Mouse (Mus musculus): ENCODE measurements at regions not wholly inside any gene's neighbourhood (a gene's known extent, or its start where the extent isn't known, plus 50 kb on each side); places are given as distances from the start of the nearest gene placed in this dataset.
"Not testable (repeated sequence)": the region's sequence is repeated elsewhere in the genome, so short reads cannot be mapped to it uniquely, and the experiment has no call there.

DNA sequence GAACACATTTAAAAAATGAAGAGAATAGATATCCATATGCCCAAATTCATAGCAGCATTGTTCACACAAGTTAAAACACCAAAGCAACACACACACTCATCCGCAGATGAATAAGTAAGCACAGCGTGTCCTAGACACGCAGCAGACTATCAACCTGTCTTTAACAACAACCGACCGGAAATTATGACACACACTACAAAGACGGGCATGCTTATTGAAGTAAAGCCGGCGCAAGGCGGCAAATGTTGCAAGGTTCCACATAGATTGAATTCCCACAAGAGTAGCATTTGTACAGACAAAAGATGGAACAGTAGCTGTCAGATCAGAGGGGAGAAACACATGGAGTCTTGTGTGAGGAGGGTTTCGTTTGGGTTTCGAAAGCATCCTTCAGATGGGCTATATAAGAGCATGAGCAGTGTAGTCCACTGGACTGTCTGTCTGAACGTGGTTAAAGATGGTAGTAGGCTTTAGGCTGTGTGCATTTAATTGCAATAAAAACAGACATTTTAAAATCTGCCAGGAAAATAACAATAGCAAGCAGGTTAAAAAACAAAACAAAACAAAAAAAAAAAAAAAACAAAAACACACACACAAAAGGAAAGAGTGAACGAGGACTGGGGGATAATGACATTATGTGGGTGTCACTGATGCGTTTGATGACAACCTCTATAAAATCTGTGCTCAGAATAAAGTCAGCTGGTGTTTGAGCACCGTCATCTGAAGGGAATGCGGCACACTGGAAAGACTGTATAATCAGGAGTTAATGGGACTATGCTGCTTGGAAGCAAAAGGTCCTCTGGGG lies 78.1 kb upstream of the Fam78b start:
- Histone ChIP-seq H3K36me3 (no peaks in the 10 kb centered on the region), H3K9me3 (no peaks in the 10 kb centered on the region), H3K4me1 (0 out of 2 replicates have a peak, but pooled peaks cover 11% of the 10 kb centered on the region), H3K4me2 (replicated peaks) (no peak overlapping the region), H3K4me3 (no peak overlapping the region), H3K27me3 (no peaks in the 10 kb centered on the region), H3K27ac (replicated peaks) (no peak overlapping the region), H3K9ac (replicated peaks) (no peak overlapping the region)
- ATAC-seq (replicated peaks): no peak; the same call in 1 of the 2 replicates
- 67% methylated on average over 16 of the region's 16 CpGs for WGBS

DNA sequence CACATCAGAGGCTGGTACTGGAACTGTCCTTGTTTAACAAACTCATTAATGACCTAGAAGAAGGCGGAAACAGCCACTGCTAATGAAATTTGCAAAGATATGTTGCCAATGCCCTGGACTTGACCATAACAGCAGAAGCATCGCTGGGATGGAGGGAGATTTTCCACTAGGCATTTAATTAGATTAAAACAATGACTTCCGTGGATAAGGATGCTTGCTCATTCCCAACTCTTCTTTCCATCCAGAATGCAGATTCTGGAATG lies 77.6 kb upstream of the Fam78b start:
- no peak overlapping the region for H3K27ac ChIP-seq (replicated peaks)
- 0 out of 2 replicates have a peak, but pooled peaks cover 11% of the 10 kb centered on the region for H3K4me1 ChIP-seq
- no peak overlapping the region for H3K4me2 ChIP-seq (replicated peaks)
- 54% methylated on average over 3 of the region's 3 CpGs for WGBS
- H3K9ac ChIP-seq (replicated peaks): no peak overlapping the region
- no peaks in the 10 kb centered on the region for H3K36me3 ChIP-seq
- no peaks in the 10 kb centered on the region for H3K9me3 ChIP-seq
- no peak for ATAC-seq (replicated peaks)
- no peaks in the 10 kb centered on the region for H3K27me3 ChIP-seq
- no peak overlapping the region for H3K4me3 ChIP-seq

DNA sequence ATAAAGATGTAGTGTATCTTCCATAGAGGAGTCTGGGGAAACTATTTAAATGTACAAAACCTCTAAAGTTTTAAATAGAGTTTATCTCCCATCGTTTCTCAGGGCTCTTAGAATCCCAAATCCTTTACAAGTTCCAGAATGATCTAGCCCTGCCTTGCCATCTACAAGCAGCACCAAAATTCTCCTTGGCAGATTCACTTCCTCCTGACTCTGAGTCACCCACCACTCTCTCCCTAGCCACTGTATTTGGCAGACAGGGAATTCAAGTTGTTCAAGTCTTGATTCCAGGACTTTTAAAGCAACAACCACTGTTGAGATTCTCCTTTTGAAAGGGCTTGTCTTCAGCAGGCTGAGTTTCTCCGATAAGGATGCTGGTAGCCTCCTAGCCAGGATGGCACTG lies 77.1 kb upstream of the Fam78b start:
- Histone ChIP-seq H3K4me2 (replicated peaks) (no peak overlapping the region), H3K36me3 (no peaks in the 10 kb centered on the region), H3K9ac (replicated peaks) (no peak overlapping the region), H3K4me3 (no peak overlapping the region), H3K9me3 (no peaks in the 10 kb centered on the region), H3K4me1 (0 out of 2 replicates have a peak, but pooled peaks cover 11% of the 10 kb centered on the region), H3K27me3 (no peaks in the 10 kb centered on the region), H3K27ac (replicated peaks) (no peak overlapping the region)
- WGBS: 85% methylated on average over 2 of the region's 2 CpGs
- no peak for ATAC-seq (replicated peaks)

DNA sequence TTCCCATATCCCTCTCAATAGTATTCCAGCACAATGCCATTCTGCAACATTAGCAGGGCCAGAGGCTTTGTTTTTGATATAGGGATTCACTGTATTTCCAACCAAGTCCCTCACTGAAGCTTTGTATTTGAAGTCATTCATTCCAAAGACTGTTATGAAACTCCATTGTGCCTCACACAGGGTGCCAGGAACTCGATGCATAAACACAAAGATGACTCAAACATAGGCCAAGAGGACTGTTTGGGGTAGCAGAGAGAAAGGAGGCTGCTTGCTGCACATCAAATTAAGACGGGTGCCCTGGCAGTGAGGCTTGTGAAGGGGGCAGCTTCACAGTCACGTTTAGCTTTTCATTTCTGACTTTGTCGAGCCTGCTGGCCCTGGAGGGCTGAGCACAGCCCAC lies 75.1 kb upstream of the Fam78b start:
- ATAC-seq (replicated peaks): no peak
- Histone ChIP-seq H3K9me3 (no peaks in the 10 kb centered on the region), H3K27ac (replicated peaks) (no peak overlapping the region), H3K36me3 (no peaks in the 10 kb centered on the region), H3K4me2 (replicated peaks) (no peak overlapping the region), H3K4me1 (0 out of 2 replicates have a peak, but pooled peaks cover 11% of the 10 kb centered on the region), H3K4me3 (no peak overlapping the region), H3K9ac (replicated peaks) (no peak overlapping the region), H3K27me3 (no peaks in the 10 kb centered on the region)
- 13% methylated on average over 4 of the region's 4 CpGs for WGBS

DNA sequence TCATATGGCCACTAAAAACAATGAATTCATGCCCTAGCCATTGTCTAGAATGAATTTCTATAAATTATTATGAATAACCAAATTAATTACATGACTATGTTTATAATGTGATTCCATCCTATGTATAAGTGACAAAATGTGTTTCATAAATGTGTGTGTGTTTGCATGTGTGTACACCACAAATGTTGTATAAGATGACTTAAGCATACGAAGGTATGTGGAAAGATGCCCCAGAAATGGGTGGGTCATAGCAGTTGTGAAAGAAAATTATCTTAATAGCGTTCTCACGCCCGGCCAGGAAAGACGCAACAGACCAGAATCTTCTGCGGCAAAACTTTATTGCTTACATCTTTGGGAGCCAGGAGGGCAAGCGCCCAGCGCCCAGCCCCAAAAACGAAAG lies 61.5 kb upstream of the Fam78b start:
- peak overlapping the region; percentile 33 for H3K4me2 ChIP-seq (replicated peaks)
- peak overlapping the region; percentile 64 for H3K27ac ChIP-seq (replicated peaks)
- not testable (repeated sequence) for H3K4me1 ChIP-seq; H3K36me3 ChIP-seq; H3K9ac ChIP-seq (replicated peaks); H3K9me3 ChIP-seq; H3K27me3 ChIP-seq
- ATAC-seq (replicated peaks): 0 out of 2 replicates have a peak, but pooled peaks have one; percentile 57
- WGBS: 58% methylated on average over 9 of the region's 9 CpGs
- peak overlapping the region; percentile 36 for H3K4me3 ChIP-seq

DNA sequence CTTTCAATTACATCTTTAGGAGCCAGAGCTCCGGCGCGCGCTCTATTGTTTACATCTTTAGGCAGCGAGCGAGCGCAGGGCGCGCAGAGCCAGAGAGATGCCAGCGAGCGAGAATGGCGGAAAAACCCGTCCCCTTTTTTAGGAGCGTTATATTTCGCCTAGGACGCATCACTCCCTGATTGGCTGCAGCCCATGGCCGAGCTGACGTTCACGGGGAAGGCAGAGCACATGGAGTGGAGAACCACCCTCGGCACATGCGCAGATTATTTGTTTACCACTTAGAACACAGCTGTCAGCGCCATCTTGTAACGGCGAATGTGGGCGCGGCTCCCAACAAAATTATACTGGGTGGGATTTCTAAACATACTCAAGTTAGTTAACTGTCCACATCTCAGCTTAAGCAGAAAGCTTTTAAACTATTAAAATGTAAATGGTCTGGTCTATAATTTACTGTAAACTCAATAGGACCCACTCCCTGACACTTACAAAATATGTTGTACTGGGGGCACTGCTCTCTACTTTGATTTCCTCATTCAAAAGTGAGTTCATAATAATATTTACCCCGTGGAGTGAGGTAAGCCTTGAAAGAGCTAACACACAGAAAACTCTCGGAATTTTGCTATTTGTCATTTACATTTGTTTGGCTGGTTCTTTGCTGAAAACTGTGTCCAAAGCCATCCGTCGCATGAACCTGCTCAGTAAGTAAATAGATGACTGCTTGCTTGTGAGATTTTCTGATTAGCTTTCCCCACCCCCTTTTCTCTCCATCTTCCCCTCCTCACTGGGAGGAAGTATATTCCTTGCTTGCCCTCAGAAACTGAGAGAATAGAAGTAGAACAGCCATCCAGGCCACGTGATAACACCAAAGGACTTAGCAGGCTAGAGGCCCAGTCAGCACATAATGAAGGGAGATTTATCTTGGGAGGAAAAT lies 60.8 kb upstream of the Fam78b start:
- 59% methylated on average over 31 of the region's 31 CpGs for WGBS
- ATAC-seq (replicated peaks): peak; percentile 85
- H3K27ac ChIP-seq (replicated peaks): peak overlapping the region; percentile 64
- peak overlapping the region; percentile 36 for H3K4me3 ChIP-seq
- H3K4me1 ChIP-seq; H3K27me3 ChIP-seq; H3K9me3 ChIP-seq; H3K36me3 ChIP-seq; H3K9ac ChIP-seq (replicated peaks): not testable (repeated sequence)
- H3K4me2 ChIP-seq (replicated peaks): peak overlapping the region; percentile 33

DNA sequence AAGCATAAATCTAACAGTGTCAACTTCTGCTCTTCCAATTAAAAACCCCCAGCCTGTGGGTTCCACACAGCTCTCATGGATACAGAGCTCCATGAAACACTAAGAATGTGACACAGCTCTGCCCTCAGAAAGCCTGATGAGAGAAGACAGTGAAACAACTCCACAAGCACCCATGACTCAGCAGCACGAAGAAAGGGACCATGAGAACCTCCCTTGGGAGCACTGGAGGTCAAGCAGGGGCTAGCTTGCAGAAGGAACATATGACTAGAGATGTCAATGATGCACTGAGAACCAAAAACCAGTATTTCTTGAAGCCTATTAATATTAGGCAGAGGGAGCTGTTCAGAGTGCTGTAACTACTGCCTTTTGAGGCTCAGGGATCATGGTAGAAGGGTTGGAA lies 59.0 kb upstream of the Fam78b start:
- no peak overlapping the region for H3K27ac ChIP-seq (replicated peaks)
- WGBS: 80% methylated on average over 1 of the region's 1 CpGs
- no peak overlapping the region for H3K4me2 ChIP-seq (replicated peaks)

DNA sequence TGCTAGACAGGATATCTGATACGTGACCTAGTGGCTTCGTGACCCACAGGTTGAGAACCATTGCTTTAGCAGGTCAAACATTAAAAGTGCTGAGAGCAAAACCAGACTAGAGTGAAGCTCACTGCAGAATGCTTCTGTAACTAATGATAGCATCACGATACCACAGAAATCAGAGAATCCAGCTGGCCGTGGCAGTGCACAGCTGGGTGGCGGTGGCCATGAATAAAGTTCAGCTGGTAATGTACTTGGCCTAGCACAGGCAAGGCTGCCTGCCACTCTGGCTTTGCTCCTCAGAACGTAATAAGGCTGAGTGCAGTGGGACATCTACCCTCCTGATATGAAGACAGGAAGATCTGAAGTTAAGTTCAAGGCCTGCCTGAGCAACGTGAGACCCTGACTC lies 56.7 kb upstream of the Fam78b start:
- Histone ChIP-seq H3K4me2 (replicated peaks) (no peak overlapping the region), H3K27me3 (no peaks in the 10 kb centered on the region), H3K9ac (replicated peaks) (no peak overlapping the region), H3K4me3 (no peak overlapping the region), H3K9me3 (no peaks in the 10 kb centered on the region), H3K27ac (replicated peaks) (no peak overlapping the region), H3K4me1 (no peaks in the 10 kb centered on the region), H3K36me3 (no peaks in the 10 kb centered on the region)
- ATAC-seq (replicated peaks): no peak
- WGBS: 83% methylated on average over 7 of the region's 7 CpGs

More for the DNA sequence above, 59.0 kb upstream of the Fam78b start:
- Histone ChIP-seq H3K9me3 (no peaks in the 10 kb centered on the region), H3K36me3 (no peaks in the 10 kb centered on the region), H3K4me1 (no peaks in the 10 kb centered on the region), H3K4me3 (no peak overlapping the region), H3K27me3 (no peaks in the 10 kb centered on the region), H3K9ac (replicated peaks) (no peak overlapping the region)
- ATAC-seq (replicated peaks): no peak

DNA sequence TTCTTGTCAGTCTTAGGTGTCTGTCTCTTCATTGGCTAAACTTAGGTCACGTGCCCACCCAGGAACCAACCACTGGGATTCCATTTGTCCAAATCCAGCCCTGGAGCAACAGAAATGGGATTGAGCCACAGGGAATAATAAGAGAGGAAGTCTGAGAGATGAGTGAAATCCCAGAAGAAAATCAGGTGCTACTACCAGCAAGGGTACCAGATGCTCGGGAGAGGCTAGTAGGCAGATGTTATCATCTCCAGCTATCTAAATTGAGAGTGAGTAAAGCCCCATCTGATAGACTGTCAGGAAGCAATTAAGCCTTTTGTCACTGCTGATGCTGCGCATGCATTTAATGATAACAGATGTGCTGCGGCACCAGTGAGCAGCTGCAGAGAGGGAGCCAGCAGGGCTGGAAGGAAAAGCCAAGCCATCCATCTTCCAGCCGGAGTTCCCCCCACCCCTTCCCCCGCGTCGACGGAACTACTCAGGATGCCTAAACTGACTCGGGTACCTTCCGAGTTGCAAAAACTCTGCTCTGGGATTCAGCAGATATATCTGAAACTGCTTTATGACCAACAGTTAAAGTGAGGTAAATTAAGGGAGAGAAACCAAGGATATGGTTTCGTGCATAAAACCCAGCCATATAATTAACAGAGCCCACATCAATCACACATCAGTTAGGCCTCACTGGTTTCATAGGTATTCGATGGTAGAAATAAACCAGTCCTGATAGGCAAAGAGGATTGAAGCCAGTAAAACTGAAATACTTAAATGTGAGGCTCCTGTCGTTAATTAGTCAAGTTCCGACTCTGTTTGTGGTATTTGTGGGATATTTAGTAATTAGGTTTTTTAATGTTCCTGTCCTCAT lies 53.1 kb upstream of the Fam78b start:
- Histone ChIP-seq H3K36me3 (no peaks in the 10 kb centered on the region), H3K4me3 (no peak overlapping the region), H3K9me3 (no peaks in the 10 kb centered on the region), H3K4me2 (replicated peaks) (no peak overlapping the region), H3K9ac (replicated peaks) (no peak overlapping the region), H3K4me1 (no peaks in the 10 kb centered on the region), H3K27me3 (no peaks in the 10 kb centered on the region), H3K27ac (replicated peaks) (peak overlapping the region; percentile 9; the same call in 1 of the 2 replicates)
- 59% methylated on average over 15 of the region's 15 CpGs for WGBS
- peak; percentile 89 for ATAC-seq (replicated peaks)

All from forebrain, embryonic 15.5 days (tissue).